Mouse (Mus musculus) megakaryocyte, embryonic 14.5 days (primary cell): ENCODE measurements at regions not wholly inside any gene's neighbourhood (a gene's known extent, or its start where the extent isn't known, plus 50 kb on each side); places are given as distances from the start of the nearest gene placed in this dataset.

ENCODE experiments used
- H3K27me3 ChIP-seq: replicated peaks from 2 replicates; pipeline ENCODE3; 2012; ENCODE audit warnings: inconsistent platforms
- H3K36me3 ChIP-seq: replicated peaks from 2 replicates; pipeline ENCODE3; 2012; ENCODE audit warnings: low read length, inconsistent platforms, mixed read lengths
- H3K4me1 ChIP-seq: 2 replicates; pipeline ENCODE4 v1.6.1; 2012; ENCODE audit warnings: inconsistent platforms
- H3K4me3 ChIP-seq: replicated peaks from 2 replicates; pipeline ENCODE3; 2012; ENCODE audit warnings: moderate library complexity, mild to moderate bottlenecking, inconsistent platforms
- H3K9me3 ChIP-seq: 2 replicates; pipeline ENCODE4 v1.6.1; 2012; ENCODE audit warnings: inconsistent platforms
- FLI1 ChIP-seq: IDR thresholded peaks from 2 replicates; pipeline ENCODE4 v1.6.1; 2012; ENCODE audit warnings: low read length, inconsistent platforms, mixed read lengths
- GATA1 ChIP-seq: IDR thresholded peaks from 3 replicates; pipeline ENCODE4 v1.6.1; 2012; ENCODE audit warnings: mixed read lengths, low read length, inconsistent platforms, borderline replicate concordance

DNA sequence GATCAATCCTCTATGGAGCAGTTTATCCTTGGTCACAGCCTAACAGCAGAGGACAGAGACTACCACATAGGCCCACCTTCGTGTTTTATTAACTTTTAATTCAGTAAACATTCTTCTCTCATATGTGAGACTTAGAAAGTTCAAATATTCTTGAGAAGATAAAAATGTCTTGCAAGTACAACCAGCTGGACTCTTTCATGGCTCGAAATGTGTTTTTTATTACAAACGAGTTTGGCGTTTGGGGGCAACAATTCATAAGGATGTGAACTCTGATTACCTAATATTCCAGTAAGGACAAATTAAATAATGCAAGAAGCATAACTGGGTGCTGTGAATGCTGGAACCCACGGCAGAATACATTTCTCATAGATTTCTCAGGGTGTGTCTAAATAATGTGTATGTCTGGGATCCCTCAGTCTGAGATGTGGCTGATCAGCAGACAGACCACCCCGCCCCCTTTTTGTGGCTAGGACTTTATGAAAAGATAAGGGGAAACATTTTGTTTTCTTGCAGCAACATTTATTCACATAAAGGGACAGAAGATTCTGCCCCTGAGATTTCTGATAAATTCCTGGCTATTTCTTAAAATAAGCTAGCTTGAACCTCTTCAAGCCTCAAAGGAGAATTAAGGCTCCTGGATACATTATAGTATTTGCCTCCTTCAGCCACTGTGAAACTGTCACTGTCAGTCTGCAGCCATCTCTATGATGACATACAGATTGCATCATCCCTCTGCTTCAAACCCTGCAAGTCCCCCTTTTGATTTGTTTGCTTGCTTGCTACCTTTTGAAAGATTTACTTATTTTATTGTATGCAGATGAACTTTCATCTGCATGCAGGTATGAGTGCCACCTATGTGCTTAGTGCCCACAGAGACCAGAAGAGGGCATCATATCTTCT lies 69.2 kb upstream of the Gucy1a1 start:
- Histone ChIP-seq H3K4me1 (peaks cover 4% of the 10 kb centered on the region), H3K36me3 (no peaks in the 10 kb centered on the region)
- TF ChIP-seq GATA1: no peak
- TF ChIP-seq FLI1: no peak

DNA sequence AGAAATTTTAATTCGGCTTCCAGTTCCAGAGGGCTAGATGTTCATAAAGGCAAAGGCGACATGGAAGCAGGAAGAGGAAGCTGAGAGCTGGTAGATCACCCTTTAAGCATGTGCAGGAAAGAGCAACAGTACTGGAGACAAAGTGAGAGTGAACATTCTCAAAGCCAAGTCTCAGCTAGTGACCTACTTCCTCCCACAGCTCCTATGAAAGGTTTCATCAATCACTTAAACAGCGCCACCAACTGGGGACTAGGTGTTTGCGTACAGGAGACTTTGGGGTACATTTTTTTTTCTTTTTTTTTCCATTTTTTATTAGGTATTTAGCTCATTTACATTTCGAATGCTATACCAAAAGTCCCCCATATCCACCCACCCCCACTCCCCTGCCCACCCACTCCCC lies 61.7 kb upstream of the Gucy1a1 start:
- Histone ChIP-seq H3K9me3 (no peaks in the 10 kb centered on the region), H3K27me3 (no peaks in the 10 kb centered on the region), H3K36me3 (peaks cover 2% of the 10 kb centered on the region), H3K4me3 (peak overlapping the region; percentile 53), H3K4me1 (peaks cover 10% of the 10 kb centered on the region)
- no peak for TF ChIP-seq GATA1
- TF ChIP-seq FLI1: no peak

More for the DNA sequence above, 69.2 kb upstream of the Gucy1a1 start:
- no peaks in the 10 kb centered on the region for H3K27me3 ChIP-seq
- no peaks in the 10 kb centered on the region for H3K9me3 ChIP-seq
- no peak overlapping the region for H3K4me3 ChIP-seq
